Mouse (Mus musculus) lung, postnatal 10 days (tissue): ENCODE measurements around the gene Commd1.

Experiments
- DNase-seq: peaks from one replicate; pipeline ENCODE4 v3.0.0; 2021

The Commd1 gene

GRCm38 (mm10) chr11:22987357-22987756, 5.2 kb upstream of the Commd1 start:
- peak; percentile 74 for DNase-seq

GRCm38 (mm10) chr11:22985510-22985909, 3.3 kb upstream of the Commd1 start:
- no peak for DNase-seq

GRCm38 (mm10) chr11:22982846-22983245, 664 bp upstream of the Commd1 start:
- no peak for DNase-seq

GRCm38 (mm10) chr11:22981543-22981950, 635 bp downstream of the Commd1 start:
- no peak for DNase-seq

GRCm38 (mm10) chr11:22981041-22981440, 1.1 kb downstream of the Commd1 start:
- DNase-seq = no peak

- DNase-seq = no peak
These were observed 3.0 kb downstream of the Commd1 start for GRCm38 (mm10) chr11:22979221-22979620.

- no peak for DNase-seq
These were observed 3.5 kb downstream of the Commd1 start for GRCm38 (mm10) chr11:22978711-22979110.

GRCm38 (mm10) chr11:22978215-22978614, 4.0 kb downstream of the Commd1 start:
- no peak for DNase-seq

- no peak for DNase-seq
These were observed 8.6 kb downstream of the Commd1 start for GRCm38 (mm10) chr11:22973599-22973998.

GRCm38 (mm10) chr11:22972746-22973526, 9.2 kb downstream of the Commd1 start:
- DNase-seq = peak; percentile 83

GRCm38 (mm10) chr11:22971835-22972709, 10.1 kb downstream of the Commd1 start, which contains the start of gene Zrsr1:
Zrsr1 (plus strand) TSS chr11:22972005.
- DNase-seq = peak; percentile 80

- no peak for DNase-seq
These were observed 11.6 kb downstream of the Commd1 start for GRCm38 (mm10) chr11:22970546-22970945.

- DNase-seq = no peak
These were observed 12.7 kb downstream of the Commd1 start for GRCm38 (mm10) chr11:22969486-22969885.

- DNase-seq = no peak
These were observed 16.7 kb downstream of the Commd1 start for GRCm38 (mm10) chr11:22965503-22965902.

GRCm38 (mm10) chr11:22964401-22964800, 17.8 kb downstream of the Commd1 start:
- DNase-seq = no peak

GRCm38 (mm10) chr11:22962101-22962500, 20.1 kb downstream of the Commd1 start:
- DNase-seq = no peak

- DNase-seq = no peak
These were observed 24.3 kb downstream of the Commd1 start for GRCm38 (mm10) chr11:22957791-22958374.

GRCm38 (mm10) chr11:22956830-22957229, 25.4 kb downstream of the Commd1 start:
- peak; percentile 80 for DNase-seq

GRCm38 (mm10) chr11:22956346-22956745, 25.8 kb downstream of the Commd1 start:
- DNase-seq = no peak

- DNase-seq = no peak
These were observed 29.5 kb downstream of the Commd1 start for GRCm38 (mm10) chr11:22952668-22953067.

GRCm38 (mm10) chr11:22950131-22950530, 32.1 kb downstream of the Commd1 start:
- no peak for DNase-seq

GRCm38 (mm10) chr11:22949101-22949500, 33.1 kb downstream of the Commd1 start:
- no peak for DNase-seq

GRCm38 (mm10) chr11:22938983-22939382, 43.2 kb downstream of the Commd1 start:
- DNase-seq = no peak
